Mouse (Mus musculus): Measurements from ENCODE around the gene Kmt5a. TPM values are rescaled to one million over a fixed set of nuclear protein-coding genes. Genes with fewer than 3 reads are reported as not detected.

Gene Kmt5a
- polyA plus RNA-seq, 1 experiment = 137 TPM

- TF ChIP-seq POLR2A (IDR thresholded peaks at IDR 0.05; ENCODE audit: borderline replicate concordance, control insufficient read depth, low read depth, low read length) = no peak
- TF ChIP-seq CTCF (IDR thresholded peaks at IDR 0.05; ENCODE audit: control insufficient read depth, insufficient read depth, low read length) = no peak
- H3K27ac ChIP-seq (ENCODE audit: control insufficient read depth, insufficient read depth, low read depth, low read length, poor library complexity) = no peak overlapping the region
- WGBS = 78% methylated on average over 10 of the region's 10 CpGs
- peaks cover 8% of the 10 kb centered on the region for H3K4me1 ChIP-seq (ENCODE audit: control insufficient read depth, insufficient read depth, low read length)
- H3K4me3 ChIP-seq (replicated peaks; ENCODE audit: control insufficient read depth, low read depth, low read length) = no peak overlapping the region
These were observed 61.8 kb downstream of the Kmt5a start for GRCm38 (mm10) chr5:124501541-124501940.

- WGBS = 86% methylated on average over 14 of the region's 14 CpGs
- Histone ChIP-seq H3K27ac (ENCODE audit: control insufficient read depth, insufficient read depth, low read depth, low read length, poor library complexity) (no peak overlapping the region), H3K4me1 (ENCODE audit: control insufficient read depth, insufficient read depth, low read length) (peaks cover 3% of the 10 kb centered on the region), H3K4me3 (replicated peaks; ENCODE audit: control insufficient read depth, low read depth, low read length) (no peak overlapping the region)
- TF ChIP-seq CTCF (IDR thresholded peaks at IDR 0.05; ENCODE audit: control insufficient read depth, insufficient read depth, low read length) (no peak), POLR2A (IDR thresholded peaks at IDR 0.05; ENCODE audit: borderline replicate concordance, control insufficient read depth, low read depth, low read length) (no peak)
These were observed 64.0 kb downstream of the Kmt5a start for GRCm38 (mm10) chr5:124503742-124504141.

- Histone ChIP-seq H3K4me3 (replicated peaks; ENCODE audit: control insufficient read depth, low read depth, low read length) (no peak overlapping the region), H3K27ac (ENCODE audit: control insufficient read depth, insufficient read depth, low read depth, low read length, poor library complexity) (no peak overlapping the region), H3K4me1 (ENCODE audit: control insufficient read depth, insufficient read depth, low read length) (peaks cover 3% of the 10 kb centered on the region; the same call in 1 of the 2 replicates)
- 82% methylated on average over 4 of the region's 4 CpGs for WGBS
- TF ChIP-seq POLR2A (IDR thresholded peaks at IDR 0.05; ENCODE audit: borderline replicate concordance, control insufficient read depth, low read depth, low read length) (no peak), CTCF (IDR thresholded peaks at IDR 0.05; ENCODE audit: control insufficient read depth, insufficient read depth, low read length) (no peak)
These were observed 65.5 kb downstream of the Kmt5a start for GRCm38 (mm10) chr5:124505235-124505634.

GRCm38 (mm10) chr5:124506731-124507359 lies 67.1 kb downstream of the Kmt5a start:
- TF ChIP-seq CTCF (IDR thresholded peaks at IDR 0.05; ENCODE audit: control insufficient read depth, insufficient read depth, low read length) = peak; percentile 32; the same call in 1 of the 2 replicates
- no peak for TF ChIP-seq POLR2A (IDR thresholded peaks at IDR 0.05; ENCODE audit: borderline replicate concordance, control insufficient read depth, low read depth, low read length)
- H3K4me3 ChIP-seq (replicated peaks; ENCODE audit: control insufficient read depth, low read depth, low read length) = peak overlapping the region; percentile 3
- 36% methylated on average over 10 of the region's 10 CpGs for WGBS

GRCm38 (mm10) chr5:124509200-124509599 lies 69.5 kb downstream of the Kmt5a start:
- Histone ChIP-seq H3K4me3 (replicated peaks; ENCODE audit: control insufficient read depth, low read depth, low read length) (no peak overlapping the region), H3K27ac (ENCODE audit: control insufficient read depth, insufficient read depth, low read depth, low read length, poor library complexity) (no peak overlapping the region), H3K4me1 (ENCODE audit: control insufficient read depth, insufficient read depth, low read length) (peaks cover 3% of the 10 kb centered on the region; the same call in 1 of the 2 replicates)
- WGBS = 86% methylated on average over 6 of the region's 6 CpGs
- TF ChIP-seq CTCF (IDR thresholded peaks at IDR 0.05; ENCODE audit: control insufficient read depth, insufficient read depth, low read length) = no peak
- TF ChIP-seq POLR2A (IDR thresholded peaks at IDR 0.05; ENCODE audit: borderline replicate concordance, control insufficient read depth, low read depth, low read length) = no peak

More at GRCm38 (mm10) chr5:124506731-124507359, 67.1 kb downstream of the Kmt5a start:
- peak overlapping the region; percentile 76 for H3K27ac ChIP-seq (ENCODE audit: control insufficient read depth, insufficient read depth, low read depth, low read length, poor library complexity)
- H3K4me1 ChIP-seq (ENCODE audit: control insufficient read depth, insufficient read depth, low read length) = peaks cover 3% of the 10 kb centered on the region; the same call in 1 of the 2 replicates

GRCm38 (mm10) chr5:124509742-124510237 lies 70.1 kb downstream of the Kmt5a start:
- TF ChIP-seq POLR2A (IDR thresholded peaks at IDR 0.05; ENCODE audit: borderline replicate concordance, control insufficient read depth, low read depth, low read length) = no peak
- no peak for TF ChIP-seq CTCF (IDR thresholded peaks at IDR 0.05; ENCODE audit: control insufficient read depth, insufficient read depth, low read length)
- Histone ChIP-seq H3K4me3 (replicated peaks; ENCODE audit: control insufficient read depth, low read depth, low read length) (no peak overlapping the region), H3K27ac (ENCODE audit: control insufficient read depth, insufficient read depth, low read depth, low read length, poor library complexity) (no peak overlapping the region), H3K4me1 (ENCODE audit: control insufficient read depth, insufficient read depth, low read length) (peaks cover 3% of the 10 kb centered on the region; the same call in 1 of the 2 replicates)
- WGBS = 90% methylated on average over 12 of the region's 12 CpGs

GRCm38 (mm10) chr5:124510536-124511050 lies 70.9 kb downstream of the Kmt5a start:
- WGBS = 80% methylated on average over 10 of the region's 10 CpGs
- TF ChIP-seq CTCF (IDR thresholded peaks at IDR 0.05; ENCODE audit: control insufficient read depth, insufficient read depth, low read length) (no peak), POLR2A (IDR thresholded peaks at IDR 0.05; ENCODE audit: borderline replicate concordance, control insufficient read depth, low read depth, low read length) (no peak)

More at GRCm38 (mm10) chr5:124510536-124511050, 70.9 kb downstream of the Kmt5a start:
- no peak overlapping the region for H3K4me3 ChIP-seq (replicated peaks; ENCODE audit: control insufficient read depth, low read depth, low read length)
- H3K27ac ChIP-seq (ENCODE audit: control insufficient read depth, insufficient read depth, low read depth, low read length, poor library complexity) = no peak overlapping the region
- H3K4me1 ChIP-seq (ENCODE audit: control insufficient read depth, insufficient read depth, low read length) = peaks cover 3% of the 10 kb centered on the region; the same call in 1 of the 2 replicates

Other genes starting within 250 kb of the Kmt5a start
- gene Pitpnm2, start 190.2 kb upstream of the Kmt5a start, polyA plus RNA-seq (2011; ENCODE audit: insufficient read depth, insufficient read length, low replicate concordance, missing spikeins) = 10.8 and 11.6 TPM in 2 replicates
- gene Mphosph9, start 112.0 kb upstream of the Kmt5a start, polyA plus RNA-seq (2011; ENCODE audit: insufficient read depth, insufficient read length, low replicate concordance, missing spikeins) = 7.1 and 10.3 TPM in 2 replicates
- 3.1 and 6.3 TPM in 2 replicates for gene 2810006K23Rik, start 111.8 kb upstream of the Kmt5a start, polyA plus RNA-seq (2011; ENCODE audit: insufficient read depth, insufficient read length, low replicate concordance, missing spikeins)
- 35.9 and 43.9 TPM in 2 replicates for gene Cdk2ap1, start 76.8 kb upstream of the Kmt5a start, polyA plus RNA-seq (2011; ENCODE audit: insufficient read depth, insufficient read length, low replicate concordance, missing spikeins)
- 26.5 and 50.4 TPM in 2 replicates for gene Sbno1, start 13.9 kb upstream of the Kmt5a start, polyA plus RNA-seq (2011; ENCODE audit: insufficient read depth, insufficient read length, low replicate concordance, missing spikeins)
- gene Rilpl2, start 38.4 kb downstream of the Kmt5a start, polyA plus RNA-seq (2011; ENCODE audit: insufficient read depth, insufficient read length, low replicate concordance, missing spikeins) = 13.5 and 18.3 TPM in 2 replicates
- 12.7 and 24.2 TPM in 2 replicates for gene Snrnp35, start 43.2 kb downstream of the Kmt5a start, polyA plus RNA-seq (2011; ENCODE audit: insufficient read depth, insufficient read length, low replicate concordance, missing spikeins)
- 1.4 and 6.2 TPM in 2 replicates for gene Rilpl1, start 91.5 kb downstream of the Kmt5a start, polyA plus RNA-seq (2011; ENCODE audit: insufficient read depth, insufficient read length, low replicate concordance, missing spikeins)
- 117 TPM in 2 replicates for gene Tmed2, start 100.8 kb downstream of the Kmt5a start, polyA plus RNA-seq (2011; ENCODE audit: insufficient read depth, insufficient read length, low replicate concordance, missing spikeins)
- gene Ddx55, start 112.9 kb downstream of the Kmt5a start, polyA plus RNA-seq (2011; ENCODE audit: insufficient read depth, insufficient read length, low replicate concordance, missing spikeins) = 11.7 and 22.9 TPM in 2 replicates
- 14.9 and 16.6 TPM in 2 replicates for gene Eif2b1, start 139.2 kb downstream of the Kmt5a start, polyA plus RNA-seq (2011; ENCODE audit: insufficient read depth, insufficient read length, low replicate concordance, missing spikeins)
- gene Gtf2h3, start 139.2 kb downstream of the Kmt5a start, polyA plus RNA-seq (2011; ENCODE audit: insufficient read depth, insufficient read length, low replicate concordance, missing spikeins) = 7.8 and 8.3 TPM in 2 replicates
- 10.5 and 23.4 TPM in 2 replicates for gene Atp6v0a2, start 188.6 kb downstream of the Kmt5a start, polyA plus RNA-seq (2011; ENCODE audit: insufficient read depth, insufficient read length, low replicate concordance, missing spikeins)

Data from bone marrow, adult 2 months (tissue).